In the genomic region with DNA sequence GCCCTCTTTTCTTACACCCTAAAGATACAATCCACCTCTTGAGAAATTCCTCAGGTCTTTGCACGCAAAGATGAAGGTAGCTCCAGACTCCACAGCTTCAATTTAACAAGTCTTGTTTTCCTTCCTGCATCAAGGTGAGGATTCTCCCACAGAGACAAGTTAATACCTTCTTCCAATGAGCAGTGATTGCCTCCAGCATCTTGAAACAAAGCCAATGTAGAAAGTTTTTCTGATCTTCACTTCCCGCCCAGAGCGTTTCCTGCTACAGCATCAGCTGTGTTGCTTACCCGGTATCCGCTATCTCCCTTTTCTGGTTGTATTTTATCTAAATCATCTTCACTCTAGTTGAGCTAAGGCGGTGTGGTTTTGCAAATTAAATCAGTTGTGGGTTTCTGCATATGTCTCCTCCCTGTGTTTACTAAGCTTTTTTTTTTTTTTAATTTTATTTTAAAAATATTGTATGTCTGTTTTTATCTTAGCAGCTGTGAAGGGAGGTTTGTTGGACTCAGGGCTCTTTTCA, we compare ENCODE assay signal across 10 mouse cellular contexts. TPM values are rescaled to one million over a fixed set of nuclear protein-coding genes. Genes with fewer than 3 reads are reported as not detected.
DNase-seq lines count a peak whose midpoint lies in the region; ATAC-seq and TF ChIP-seq lines count a peak whose summit lies in the region.
"Had no signal": no experiment of that assay in that cellular context is flagged by ENCODE, and none has a peak within 500 bp of the region (broad histone marks: within the 10 kb centered on the region; RNA-seq: fewer than 3 reads in every experiment).

No protein-coding gene starts in this region.

- no peak overlapping the region for H3K9ac ChIP-seq in lung, embryonic 15.5 days
- H3K9ac ChIP-seq in liver, postnatal 0 days (replicated peaks) = peak overlapping the region; percentile 48; the same call in 1 of the 2 replicates
- H3K9ac ChIP-seq: hindbrain, embryonic 15.5 days; midbrain, embryonic 15.5 days had no signal

- no peaks in the 10 kb centered on the region for H3K4me1 ChIP-seq in lung, embryonic 15.5 days
- H3K4me1 ChIP-seq in brown adipose tissue, adult 24 weeks (ENCODE audit: control insufficient read depth, insufficient read depth, insufficient read length, low read length) = no peaks in the 10 kb centered on the region
- 0 out of 2 replicates have a peak, but pooled peaks cover 2% of the 10 kb centered on the region for H3K4me1 ChIP-seq in liver, postnatal 0 days (ENCODE audit: insufficient read depth)
- H3K4me1 ChIP-seq: hindbrain, embryonic 15.5 days; midbrain, embryonic 15.5 days had no signal

- 70% methylated on average over 6 of the region's 6 CpGs for WGBS in lung, embryonic 15.5 days
- WGBS in liver, postnatal 0 days (ENCODE audit: insufficient replicate concordance) = 27% methylated on average over 6 of the region's 6 CpGs

- H3K4me2 ChIP-seq in lung, embryonic 15.5 days = 0 out of 2 replicates have a peak overlapping the region, but pooled peaks have one; percentile 8
- peak overlapping the region; percentile 69 for H3K4me2 ChIP-seq in liver, postnatal 0 days (ENCODE audit: low read depth, low read length)
- H3K4me2 ChIP-seq: hindbrain, embryonic 15.5 days; midbrain, embryonic 15.5 days had no signal

- no peak for ATAC-seq in lung, embryonic 15.5 days (ENCODE audit: borderline replicate concordance, extremely low read depth, low FRiP score, low TSS enrichment)
- ATAC-seq in liver, postnatal 0 days = no peak
- ATAC-seq: midbrain, embryonic 15.5 days had no signal

- no peak overlapping the region for H3K4me3 ChIP-seq in lung, embryonic 15.5 days
- peak overlapping the region; percentile 53 for H3K4me3 ChIP-seq in brown adipose tissue, adult 24 weeks (ENCODE audit: insufficient read depth, low read depth, low read length)
- H3K4me3 ChIP-seq in liver, postnatal 0 days (ENCODE audit: low read depth, low read length) = peak overlapping the region; percentile 40
- H3K4me3 ChIP-seq: hindbrain, embryonic 15.5 days; midbrain, embryonic 15.5 days had no signal

- H3K27me3 ChIP-seq in lung, embryonic 15.5 days = no peaks in the 10 kb centered on the region
- no peaks in the 10 kb centered on the region for H3K27me3 ChIP-seq in liver, postnatal 0 days (ENCODE audit: insufficient read depth, low read length)
- H3K27me3 ChIP-seq: hindbrain, embryonic 15.5 days; midbrain, embryonic 15.5 days had no signal

- no peaks in the 10 kb centered on the region for H3K36me3 ChIP-seq in lung, embryonic 15.5 days
- no peaks in the 10 kb centered on the region for H3K36me3 ChIP-seq in liver, postnatal 0 days (replicated peaks; ENCODE audit: insufficient read depth, low read length)
- H3K36me3 ChIP-seq: hindbrain, embryonic 15.5 days; midbrain, embryonic 15.5 days had no signal

- DNase-seq in lung, postnatal 10 days = no peak
- no peak for DNase-seq in liver, postnatal 0 days
- DNase-seq in thymus, postnatal 25 days = peak; percentile 68
- DNase-seq in urinary bladder, postnatal 10 days (ENCODE audit: low spot score) = no peak
- DNase-seq in ovary, postnatal 14 days (ENCODE audit: low spot score) = no peak
- DNase-seq: gastrocnemius, postnatal 25 days had no signal

- no peak for TF ChIP-seq CTCF in liver, postnatal 0 days (IDR thresholded peaks at IDR 0.05; ENCODE audit: low read depth)

- no peaks in the 10 kb centered on the region for H3K9me3 ChIP-seq in lung, embryonic 15.5 days
- no peaks in the 10 kb centered on the region for H3K9me3 ChIP-seq in liver, postnatal 0 days (ENCODE audit: low read length)
- H3K9me3 ChIP-seq: hindbrain, embryonic 15.5 days; midbrain, embryonic 15.5 days had no signal

- no peak for TF ChIP-seq EP300 in liver, postnatal 0 days (IDR thresholded peaks at IDR 0.05; ENCODE audit: low read depth)

- no peak overlapping the region for H3K27ac ChIP-seq in lung, embryonic 15.5 days
- H3K27ac ChIP-seq in brown adipose tissue, adult 24 weeks (replicated peaks; ENCODE audit: low read depth, low read length) = peak overlapping the region; percentile 42
- H3K27ac ChIP-seq in liver, postnatal 0 days (ENCODE audit: low read depth) = peak overlapping the region; percentile 75
- H3K27ac ChIP-seq: hindbrain, embryonic 15.5 days; midbrain, embryonic 15.5 days had no signal

RNA-seq across cellular contexts. Expression of gene Prkcq, which starts 21.3 kb away (rescaled TPM):
- 1.8 and 3.1 TPM in 2 replicates for polyA plus RNA-seq in lung, embryonic 15.5 days (2015; fragmentation: Nextera tagmentation; extraction: Ambion mirVana)
- 1.0 and 1.9 TPM in 2 replicates for polyA plus RNA-seq in brown adipose tissue, adult 24 weeks (2012; ENCODE audit: insufficient read depth, insufficient read length, missing spikeins)
- polyA plus RNA-seq in liver, postnatal 0 days (2015; fragmentation: Nextera tagmentation; extraction: Ambion mirVana) = 2.5 and 3.1 TPM in 2 replicates
